In the genomic region with DNA sequence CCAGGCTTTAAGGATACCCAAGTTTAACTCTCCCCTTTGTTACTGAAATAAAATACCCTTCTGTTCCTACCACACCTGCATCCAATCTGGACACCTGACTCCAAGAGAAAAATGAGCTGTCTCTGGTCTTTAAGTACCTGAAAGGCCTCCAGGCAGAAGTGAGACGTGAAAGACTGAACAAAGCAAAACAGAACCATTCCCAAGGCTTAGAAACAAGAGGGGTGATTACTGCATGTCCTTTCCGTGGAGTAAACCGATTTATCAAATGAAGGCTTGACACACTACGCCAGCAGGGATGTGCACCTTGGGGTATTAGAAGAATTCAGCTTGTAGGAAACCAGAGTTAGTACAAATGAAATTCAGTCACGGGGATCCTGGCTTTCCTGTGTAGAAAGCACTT, we compare ENCODE assay signal across 21 mouse cellular contexts. TPM values are rescaled to one million over a fixed set of nuclear protein-coding genes. Genes with fewer than 3 reads are reported as not detected.
DNase-seq lines count a peak whose midpoint lies in the region; ATAC-seq lines count a peak whose summit lies in the region.
"Had no signal": no experiment of that assay in that cellular context is flagged by ENCODE, and none has a peak within 500 bp of the region (broad histone marks: within the 10 kb centered on the region; RNA-seq: fewer than 3 reads in every experiment).

No protein-coding gene starts in this region.

- no peak overlapping the region for H3K9ac ChIP-seq in midbrain, embryonic 14.5 days (replicated peaks; ENCODE audit: low read length)
- H3K9ac ChIP-seq in midbrain, embryonic 15.5 days = no peak overlapping the region
- H3K9ac ChIP-seq: limb, embryonic 15.5 days; liver, embryonic 14.5 days; lung, embryonic 14.5 days had no signal

- no peak overlapping the region for H3K4me2 ChIP-seq in midbrain, embryonic 14.5 days (ENCODE audit: low read length)
- H3K4me2 ChIP-seq in midbrain, embryonic 15.5 days = no peak overlapping the region
- H3K4me2 ChIP-seq: limb, embryonic 15.5 days; lung, embryonic 14.5 days had no signal

- H3K27me3 ChIP-seq in midbrain, embryonic 14.5 days (ENCODE audit: control insufficient read depth, insufficient read depth, low read length) = no peaks in the 10 kb centered on the region
- H3K27me3 ChIP-seq in midbrain, embryonic 15.5 days (replicated peaks) = no peaks in the 10 kb centered on the region
- H3K27me3 ChIP-seq in limb, embryonic 10.5 days (ENCODE audit: low read depth, poor library complexity, severe bottlenecking) = no peaks in the 10 kb centered on the region
- H3K27me3 ChIP-seq: limb, embryonic 15.5 days had no signal

- ATAC-seq in midbrain, embryonic 14.5 days (ENCODE audit: low FRiP score, low TSS enrichment) = no peak
- ATAC-seq in midbrain, embryonic 15.5 days (replicated peaks) = no peak
- ATAC-seq: activated CD4-positive, CD25-positive, alpha-beta regulatory T cell, adult 4 months; inflammation-experienced regulatory T-cells, adult 6 months had no signal

- no peaks in the 10 kb centered on the region for H3K36me3 ChIP-seq in midbrain, embryonic 14.5 days (ENCODE audit: control insufficient read depth, insufficient read depth, low read length)
- no peaks in the 10 kb centered on the region for H3K36me3 ChIP-seq in midbrain, embryonic 15.5 days (replicated peaks)
- H3K36me3 ChIP-seq in limb, embryonic 10.5 days = no peaks in the 10 kb centered on the region
- H3K36me3 ChIP-seq: heart, embryonic 10.5 days; limb, embryonic 15.5 days had no signal

- no peak overlapping the region for H3K4me3 ChIP-seq in midbrain, embryonic 14.5 days (replicated peaks; ENCODE audit: low read depth, low read length)
- H3K4me3 ChIP-seq in midbrain, embryonic 15.5 days = no peak overlapping the region
- H3K4me3 ChIP-seq in limb, embryonic 10.5 days = no peak overlapping the region
- H3K4me3 ChIP-seq: gastrocnemius, adult 2 months; heart, embryonic 10.5 days; limb, embryonic 15.5 days had no signal

- H3K4me1 ChIP-seq in midbrain, embryonic 14.5 days (ENCODE audit: control insufficient read depth, insufficient read depth, low read length) = no peaks in the 10 kb centered on the region
- peaks cover 10% of the 10 kb centered on the region for H3K4me1 ChIP-seq in midbrain, embryonic 15.5 days
- H3K4me1 ChIP-seq in limb, embryonic 10.5 days = peaks cover 33% of the 10 kb centered on the region

- peak; percentile 19 for DNase-seq in embryo, embryonic 10.5 days (ENCODE audit: low spot score)
- DNase-seq in embryo, embryonic 10 days (ENCODE audit: low spot score) = no peak
- peak; percentile 9 for DNase-seq in midbrain, embryonic 14.5 days
- no peak for DNase-seq in limb, embryonic 10.5 days (ENCODE audit: low spot score)
- no peak for DNase-seq in kidney, adult 11 months
- DNase-seq in urinary bladder, postnatal 10 days (ENCODE audit: low spot score) = no peak
- DNase-seq: adrenal gland, adult 8-10 months; cerebellum, adult 2 months; cerebellum, postnatal 36 days; gastrocnemius, adult 2 months; heart, postnatal 4 days; lung, embryonic 14.5 days; right cerebral cortex, postnatal 4 days; thymus, postnatal 14 days had no signal

- H3K27ac ChIP-seq in midbrain, embryonic 14.5 days (replicated peaks; ENCODE audit: low read depth, low read length) = no peak overlapping the region
- H3K27ac ChIP-seq in midbrain, embryonic 15.5 days = no peak overlapping the region
- H3K27ac ChIP-seq in limb, embryonic 10.5 days = peak overlapping the region; percentile 5; the same call in 1 of the 2 replicates
- H3K27ac ChIP-seq: gastrocnemius, adult 2 months; heart, embryonic 10.5 days; kidney, postnatal 0 days; limb, embryonic 15.5 days; liver, embryonic 14.5 days had no signal

- WGBS in midbrain, embryonic 14.5 days = 54% methylated on average over 5 of the region's 5 CpGs
- WGBS in midbrain, embryonic 15.5 days = 56% methylated on average over 5 of the region's 5 CpGs
- 46% methylated on average over 5 of the region's 5 CpGs for WGBS in limb, embryonic 10.5 days

- no peaks in the 10 kb centered on the region for H3K9me3 ChIP-seq in midbrain, embryonic 14.5 days (ENCODE audit: control insufficient read depth, low read length)
- H3K9me3 ChIP-seq in midbrain, embryonic 15.5 days = no peaks in the 10 kb centered on the region
- H3K9me3 ChIP-seq in limb, embryonic 10.5 days (replicated peaks) = no peaks in the 10 kb centered on the region
- H3K9me3 ChIP-seq: heart, embryonic 10.5 days; limb, embryonic 15.5 days had no signal

RNA-seq across cellular contexts. Expression of gene Slc35d1, which starts 4.0 kb away (rescaled TPM):
- polyA plus RNA-seq in midbrain, embryonic 14.5 days (2014; fragmentation: Nextera tagmentation; extraction: Ambion mirVana) = 4.3 and 6.1 TPM in 2 replicates
- 6.5 and 6.7 TPM in 2 replicates for polyA plus RNA-seq in midbrain, embryonic 15.5 days (2015; fragmentation: Nextera tagmentation; extraction: Ambion mirVana)
- polyA plus RNA-seq in limb, embryonic 10.5 days (2016; fragmentation: Nextera tagmentation; extraction: Ambion mirVana) = 10.4 and 10.5 TPM in 2 replicates

Comparison
In these comparisons a context has a peak if more than half of its experiments do, and no peak if none do; other contexts are left out.
1. DNase-seq: peak in embryo, embryonic 10.5 days (single experiment) and midbrain, embryonic 14.5 days (single experiment); none in embryo, embryonic 10 days (single experiment), limb, embryonic 10.5 days (single experiment), kidney, adult 11 months (single experiment) and urinary bladder, postnatal 10 days (single experiment).